Mouse (Mus musculus) retina, adult 2 months (tissue): Measurements from ENCODE around the gene Mpz.
"Not testable (repeated sequence)": the region's sequence is repeated elsewhere in the genome, so short reads cannot be mapped to it uniquely, and the experiment has no call there.

Experiments used
- DNase-seq: peaks from one replicate; pipeline ENCODE4 v3.0.0-alpha.2; 2012; ENCODE audit warnings: low read depth, low spot score

Gene Mpz

GRCm38 (mm10) chr1:171129251-171129650 is 21.3 kb upstream of the Mpz start:
- DNase-seq: no peak

GRCm38 (mm10) chr1:171130971-171131370 is 19.5 kb upstream of the Mpz start:
- DNase-seq: no peak

- DNase-seq: no peak
Observed at GRCm38 (mm10) chr1:171135600-171135999, 14.9 kb upstream of the Mpz start.

DNA sequence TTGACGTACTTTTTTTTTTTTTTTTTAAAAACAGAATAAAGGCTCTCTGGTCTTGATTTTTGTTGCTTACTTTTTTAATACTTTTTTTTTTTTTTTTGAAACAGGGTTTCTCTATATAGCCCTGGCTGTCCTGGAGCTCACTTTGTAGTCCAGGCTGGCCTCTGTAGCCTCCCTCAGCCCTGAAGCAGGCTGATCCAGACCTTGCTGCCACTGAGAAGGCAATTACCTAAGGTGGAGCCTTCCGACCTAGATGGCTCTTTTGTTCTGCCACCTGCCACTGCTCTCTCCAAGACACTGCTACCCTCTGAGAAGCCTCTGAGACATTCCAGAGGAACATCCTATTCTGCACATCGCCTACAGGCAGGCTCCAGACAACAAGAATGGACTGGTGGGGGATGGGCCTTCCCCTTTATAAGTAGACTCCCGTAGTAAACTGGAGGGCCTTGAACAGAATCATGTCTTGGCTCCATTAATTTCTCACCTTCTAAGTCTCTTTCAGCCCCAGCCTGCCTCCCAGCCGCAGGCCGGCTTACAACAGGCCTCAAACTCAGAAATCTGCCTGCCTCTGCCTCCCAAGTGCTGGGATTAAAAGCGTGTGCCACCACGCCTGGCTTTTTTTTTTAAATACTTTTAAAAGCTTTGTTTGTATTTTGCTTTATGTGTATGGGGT is 12.9 kb upstream of the Mpz start:
- DNase-seq: not testable (repeated sequence)

DNA sequence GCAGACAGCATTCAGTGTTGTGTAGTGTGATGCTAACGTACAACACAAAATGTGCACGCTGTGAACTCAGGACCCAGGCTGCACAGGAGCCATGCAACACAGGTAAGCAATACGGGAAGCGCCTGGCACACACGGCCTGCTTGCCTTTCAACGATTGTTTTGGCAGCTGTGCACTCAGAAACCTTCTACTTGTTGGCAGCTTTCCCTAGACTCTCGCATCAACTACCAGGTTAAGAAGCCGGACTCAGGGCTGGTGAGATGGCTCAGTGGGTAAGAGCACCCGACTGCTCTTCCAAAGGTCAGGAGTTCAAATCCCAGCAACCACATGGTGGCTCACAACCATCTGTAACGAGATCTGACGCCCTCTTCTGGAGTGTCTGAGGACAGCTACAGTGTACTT is 7.5 kb upstream of the Mpz start:
- DNase-seq: not testable (repeated sequence)

- DNase-seq: no peak
Observed at GRCm38 (mm10) chr1:171150838-171151391, 404 bp downstream of the Mpz start.

GRCm38 (mm10) chr1:171151966-171152365 is 1.5 kb downstream of the Mpz start:
- no peak for DNase-seq

DNA sequence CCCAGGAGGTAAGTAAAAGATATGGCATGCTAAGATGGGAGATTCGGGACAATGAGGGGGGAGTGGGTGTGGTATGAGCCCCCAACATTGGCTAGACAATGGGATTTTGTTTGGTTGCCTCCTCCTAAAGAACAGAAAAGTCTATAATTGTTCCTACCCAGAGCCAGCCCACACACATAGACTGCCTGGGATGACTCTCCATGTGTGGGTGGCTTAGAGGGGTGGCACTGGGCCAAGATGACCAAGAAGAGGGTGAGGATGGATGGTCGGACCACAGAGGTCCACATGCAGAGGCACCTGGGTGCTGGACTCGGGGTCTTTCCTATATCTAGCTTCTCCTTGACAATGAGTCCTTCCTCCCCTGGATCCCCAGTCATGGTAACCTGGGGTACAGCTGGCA is 6.1 kb downstream of the Mpz start:
- no peak for DNase-seq

DNA sequence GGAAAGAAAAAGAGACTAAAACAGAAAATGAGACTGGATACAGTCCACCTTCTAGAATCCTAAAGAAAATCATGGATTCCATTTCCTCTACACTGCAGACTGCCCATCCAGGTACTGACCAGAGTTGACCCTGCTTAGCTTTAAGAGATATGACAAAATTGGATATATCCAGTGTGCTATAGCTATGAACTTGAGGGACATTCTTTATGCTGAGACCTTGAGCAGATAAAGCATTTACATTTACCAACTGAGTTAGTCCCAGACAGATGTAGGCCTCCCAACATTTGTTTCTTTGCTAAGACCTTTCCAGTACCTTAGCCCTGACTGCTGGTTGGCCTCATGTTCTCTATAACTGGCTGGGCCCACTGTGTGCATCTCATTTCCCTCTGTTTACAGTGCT is 7.5 kb downstream of the Mpz start:
- no peak for DNase-seq

DNA sequence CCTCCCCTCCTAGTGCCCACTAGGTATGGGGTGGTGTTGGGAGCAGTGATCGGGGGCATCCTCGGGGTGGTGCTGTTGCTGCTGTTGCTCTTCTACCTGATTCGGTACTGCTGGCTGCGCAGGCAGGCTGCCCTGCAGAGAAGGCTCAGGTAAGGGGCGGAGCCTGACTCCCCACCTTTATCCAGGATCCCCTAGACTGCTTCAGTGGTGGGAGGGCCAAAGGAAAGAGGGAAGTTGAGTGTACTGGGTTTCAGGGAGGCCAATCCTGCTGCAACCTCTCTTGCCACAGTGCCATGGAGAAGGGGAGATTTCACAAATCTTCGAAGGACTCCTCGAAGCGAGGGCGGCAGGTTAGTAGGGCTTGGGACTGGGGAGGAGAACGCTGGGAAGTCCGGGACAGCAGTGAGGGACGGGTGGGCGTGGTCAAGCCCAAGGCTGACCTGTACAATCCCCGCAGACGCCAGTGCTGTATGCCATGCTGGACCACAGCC is 9.0 kb downstream of the Mpz start:
- DNase-seq: no peak

- DNase-seq: no peak
Observed at GRCm38 (mm10) chr1:171162526-171162925, 12.0 kb downstream of the Mpz start.

GRCm38 (mm10) chr1:171164258-171164657 is 13.7 kb downstream of the Mpz start:
- DNase-seq: no peak

- DNase-seq: no peak
Observed at GRCm38 (mm10) chr1:171165629-171166345, 15.3 kb downstream of the Mpz start.

DNA sequence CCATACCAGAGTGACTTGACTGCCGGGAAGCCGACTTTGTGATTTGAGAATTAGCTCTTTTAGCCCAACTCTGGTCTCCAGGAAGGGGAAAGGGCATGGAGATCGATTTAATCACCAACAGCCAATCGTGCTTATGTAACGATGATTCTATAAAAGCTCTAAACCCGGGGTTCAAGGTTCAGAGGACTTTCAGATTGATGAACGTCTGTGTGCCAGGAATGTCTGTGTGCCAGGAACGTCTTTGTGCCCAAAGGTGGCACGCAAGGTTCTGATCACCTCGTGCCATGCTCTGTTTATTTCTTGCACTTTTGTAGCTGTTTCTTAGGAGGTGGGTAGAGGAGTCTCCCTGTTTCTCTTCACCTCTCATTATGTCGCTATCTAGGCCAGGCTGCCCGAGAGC is 18.4 kb downstream of the Mpz start:
- no peak for DNase-seq

DNA sequence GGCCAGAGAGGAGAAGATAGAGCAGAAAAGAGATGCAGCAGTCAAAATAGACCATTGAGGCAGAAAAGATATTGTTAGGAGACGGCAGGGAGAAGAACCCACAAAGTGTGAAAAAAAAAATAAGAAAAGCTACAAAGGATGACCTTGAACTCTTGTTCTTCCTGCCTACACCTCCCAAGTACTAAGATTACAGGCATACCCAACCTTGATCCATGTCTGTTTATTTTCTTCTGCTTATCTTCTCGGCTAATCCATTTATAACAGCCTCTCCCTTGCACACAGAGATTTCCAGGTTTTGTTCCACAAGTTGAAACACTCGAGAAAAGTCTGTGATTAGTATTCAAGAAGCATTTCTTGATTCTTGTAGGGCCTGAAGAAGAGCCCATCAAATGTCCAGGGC is 19.4 kb downstream of the Mpz start:
- no peak for DNase-seq

- no peak for DNase-seq
Observed at GRCm38 (mm10) chr1:171171138-171171537, 20.6 kb downstream of the Mpz start.

DNA sequence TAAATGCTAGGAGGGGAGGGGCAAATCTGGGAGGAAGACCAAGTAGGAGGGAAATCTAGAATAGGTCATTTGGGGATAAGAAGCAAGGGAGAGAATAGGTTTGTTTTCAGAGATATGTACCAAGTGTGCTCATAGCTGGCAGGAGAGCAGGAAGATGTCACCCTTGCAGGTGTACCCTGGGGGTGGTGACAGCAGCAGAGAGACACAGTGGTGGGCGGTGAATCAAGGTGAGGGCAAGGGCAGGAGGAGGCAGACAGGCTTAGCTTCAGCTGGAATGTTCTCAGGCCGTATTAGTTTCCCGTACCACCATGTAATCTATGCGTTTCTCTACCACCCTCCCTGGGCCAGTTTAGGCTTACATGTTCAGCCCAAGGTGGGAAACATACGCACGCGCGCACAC is 22.3 kb downstream of the Mpz start:
- no peak for DNase-seq

DNA sequence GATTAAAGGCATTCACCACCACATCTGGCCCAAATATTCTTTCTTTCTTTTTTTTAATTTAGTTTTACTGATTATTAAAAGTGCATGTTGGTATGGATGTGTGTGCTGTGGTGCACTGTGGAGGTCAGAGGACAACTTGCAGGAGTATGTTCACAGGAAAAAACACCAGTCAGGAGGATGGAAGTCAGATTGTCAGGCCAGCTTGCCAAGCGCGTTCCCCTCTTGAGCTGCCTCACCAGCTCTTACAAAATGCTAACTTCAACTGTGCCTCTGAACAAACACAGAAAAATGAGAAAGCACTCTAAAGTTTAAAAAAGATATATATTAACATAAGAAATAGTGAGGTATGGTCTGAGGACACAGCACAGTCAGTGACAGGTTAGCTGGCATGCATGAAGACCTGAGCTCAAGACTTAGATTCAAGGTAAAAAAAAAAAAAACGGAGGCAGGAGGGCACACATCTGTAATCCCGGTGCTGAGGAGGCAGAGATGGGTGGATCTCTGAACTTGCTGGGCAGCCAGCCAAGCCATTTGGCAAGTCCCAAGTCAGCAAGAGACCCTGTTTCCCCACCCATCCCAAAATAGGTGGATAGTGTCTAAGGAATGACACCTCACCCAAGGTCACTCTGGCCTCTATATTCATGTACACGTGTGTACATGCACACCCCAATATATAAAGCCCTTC is 29.1 kb downstream of the Mpz start:
- DNase-seq: no peak

DNA sequence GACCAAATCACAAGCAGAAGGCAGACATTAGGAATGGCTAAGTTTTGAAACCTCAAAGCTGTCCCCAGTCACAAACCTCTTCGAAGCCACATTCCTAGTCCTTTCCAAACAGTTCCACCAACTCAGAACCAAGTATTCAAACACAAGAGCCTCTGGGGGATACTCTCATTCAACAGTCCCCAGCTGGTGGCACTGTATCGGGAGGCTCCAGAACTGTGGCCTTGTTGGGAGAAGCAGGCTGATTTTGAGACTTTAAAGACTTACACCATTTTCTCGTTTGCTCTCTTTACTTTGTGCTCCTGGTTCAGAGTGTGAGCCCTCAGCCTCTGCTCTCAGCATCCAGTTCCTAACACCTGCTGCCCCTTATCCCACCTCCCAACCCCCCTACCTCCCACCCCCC is 32.5 kb downstream of the Mpz start:
- DNase-seq: no peak

DNA sequence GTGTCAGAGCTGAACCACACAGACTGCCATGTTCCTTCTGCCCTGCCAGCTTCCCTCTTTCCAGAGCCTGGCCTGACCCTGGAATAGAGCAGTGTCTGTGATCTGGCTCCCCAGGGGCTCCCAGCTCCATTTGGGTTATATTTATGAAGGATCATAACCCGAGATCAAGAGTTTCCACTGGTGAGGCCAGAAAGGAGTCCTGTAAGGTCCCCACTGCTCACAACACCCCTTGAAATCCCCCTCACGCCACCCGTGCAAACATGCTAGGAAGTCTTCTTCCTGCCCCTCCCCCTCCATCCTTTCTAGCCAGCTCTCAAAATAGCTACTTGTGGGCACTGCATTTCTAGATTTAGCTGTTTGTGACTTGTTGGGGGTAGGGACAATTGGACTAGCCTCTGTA is 33.1 kb downstream of the Mpz start:
- no peak for DNase-seq

DNA sequence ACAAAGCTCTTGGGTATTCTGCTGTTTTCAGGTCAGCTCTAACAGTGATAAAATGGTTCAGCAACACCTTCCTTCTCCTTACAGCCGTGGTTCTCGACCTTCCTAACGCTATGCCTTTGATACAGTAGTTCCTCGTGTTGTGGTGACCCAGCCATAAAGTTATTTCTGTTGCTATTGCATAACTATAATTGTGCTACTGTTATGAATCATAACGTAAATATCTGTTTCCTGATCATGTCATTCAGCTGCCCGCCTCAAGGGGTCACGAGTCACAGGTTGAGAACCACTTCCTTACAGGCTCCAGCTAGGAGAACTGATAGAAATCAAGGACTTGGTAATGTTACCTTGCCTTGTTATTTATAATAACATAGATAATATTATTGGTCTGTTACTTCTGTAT is 33.8 kb downstream of the Mpz start:
- DNase-seq: no peak

GRCm38 (mm10) chr1:171185655-171186054 is 35.1 kb downstream of the Mpz start:
- DNase-seq: no peak
